Mouse (Mus musculus): ENCODE measurements around the gene Col6a1.

Col6a1 gene

GRCm38 (mm10) chr10:76724231-76724736, 1.7 kb downstream of the Col6a1 start:
- DNase-seq (ENCODE audit: low spot score): no peak

- DNase-seq (ENCODE audit: low spot score): no peak
These were observed 3.1 kb downstream of the Col6a1 start for GRCm38 (mm10) chr10:76722751-76723450.

GRCm38 (mm10) chr10:76721746-76722145, 4.2 kb downstream of the Col6a1 start:
- no peak for DNase-seq (ENCODE audit: low spot score)

GRCm38 (mm10) chr10:76721216-76721615, 4.8 kb downstream of the Col6a1 start:
- DNase-seq (ENCODE audit: low spot score): no peak

- no peak for DNase-seq (ENCODE audit: low spot score)
These were observed 8.3 kb downstream of the Col6a1 start for GRCm38 (mm10) chr10:76717631-76718030.

- no peak for DNase-seq (ENCODE audit: low spot score)
These were observed 8.9 kb downstream of the Col6a1 start for GRCm38 (mm10) chr10:76717026-76717425.

- peak; percentile 32 for DNase-seq (ENCODE audit: low spot score)
These were observed 11.7 kb downstream of the Col6a1 start for GRCm38 (mm10) chr10:76714303-76714702.

- no peak for DNase-seq (ENCODE audit: low spot score)
These were observed 13.5 kb downstream of the Col6a1 start for GRCm38 (mm10) chr10:76712500-76712899.

- no peak for DNase-seq (ENCODE audit: low spot score)
These were observed 14.6 kb downstream of the Col6a1 start for GRCm38 (mm10) chr10:76711331-76711730.

GRCm38 (mm10) chr10:76708465-76708864, 17.5 kb downstream of the Col6a1 start:
- no peak for DNase-seq (ENCODE audit: low spot score)

GRCm38 (mm10) chr10:76707584-76707983, 18.4 kb downstream of the Col6a1 start:
- DNase-seq (ENCODE audit: low spot score): no peak

GRCm38 (mm10) chr10:76707001-76707400, 19.0 kb downstream of the Col6a1 start:
- DNase-seq (ENCODE audit: low spot score): no peak

- DNase-seq (ENCODE audit: low spot score): no peak
These were observed 21.6 kb downstream of the Col6a1 start for GRCm38 (mm10) chr10:76704358-76704757.

- no peak for DNase-seq (ENCODE audit: low spot score)
These were observed 24.5 kb downstream of the Col6a1 start for GRCm38 (mm10) chr10:76701446-76701845.

- DNase-seq (ENCODE audit: low spot score): no peak
These were observed 26.2 kb downstream of the Col6a1 start for GRCm38 (mm10) chr10:76699816-76700215.

GRCm38 (mm10) chr10:76695283-76695885, 30.6 kb downstream of the Col6a1 start:
- DNase-seq (ENCODE audit: low spot score): no peak

GRCm38 (mm10) chr10:76694765-76695164, 31.2 kb downstream of the Col6a1 start:
- DNase-seq (ENCODE audit: low spot score): no peak

- DNase-seq (ENCODE audit: low spot score): no peak
These were observed 32.5 kb downstream of the Col6a1 start for GRCm38 (mm10) chr10:76693446-76693845.

- no peak for DNase-seq (ENCODE audit: low spot score)
These were observed 40.4 kb downstream of the Col6a1 start for GRCm38 (mm10) chr10:76685451-76686017.

- no peak for DNase-seq (ENCODE audit: low spot score)
These were observed 42.0 kb downstream of the Col6a1 start for GRCm38 (mm10) chr10:76683977-76684376.

- DNase-seq (ENCODE audit: low spot score): no peak
These were observed 42.5 kb downstream of the Col6a1 start for GRCm38 (mm10) chr10:76683461-76683860.

GRCm38 (mm10) chr10:76681882-76682281, 44.1 kb downstream of the Col6a1 start:
- no peak for DNase-seq (ENCODE audit: low spot score)
